Mouse (Mus musculus): ENCODE measurements around the gene Arhgdia. TPM values are rescaled to one million over a fixed set of nuclear protein-coding genes. Genes with fewer than 3 reads are reported as not detected.

Arhgdia gene
- 248 and 334 TPM in 2 replicates for total RNA-seq (2014; fragmentation: Nextera tagmentation)
- 96.3 and 154 TPM in 2 replicates for total RNA-seq (2017)

- ATAC-seq (replicated peaks; ENCODE audit: low FRiP score, low TSS enrichment, poor library complexity, severe bottlenecking), result peak; percentile 39
These were observed at the start of gene Arhgdia for GRCm38 (mm10) chr11:120581490-120582267. Gene Arhgdia, minus strand, starts transcription at chr11:120581624.

DNA sequence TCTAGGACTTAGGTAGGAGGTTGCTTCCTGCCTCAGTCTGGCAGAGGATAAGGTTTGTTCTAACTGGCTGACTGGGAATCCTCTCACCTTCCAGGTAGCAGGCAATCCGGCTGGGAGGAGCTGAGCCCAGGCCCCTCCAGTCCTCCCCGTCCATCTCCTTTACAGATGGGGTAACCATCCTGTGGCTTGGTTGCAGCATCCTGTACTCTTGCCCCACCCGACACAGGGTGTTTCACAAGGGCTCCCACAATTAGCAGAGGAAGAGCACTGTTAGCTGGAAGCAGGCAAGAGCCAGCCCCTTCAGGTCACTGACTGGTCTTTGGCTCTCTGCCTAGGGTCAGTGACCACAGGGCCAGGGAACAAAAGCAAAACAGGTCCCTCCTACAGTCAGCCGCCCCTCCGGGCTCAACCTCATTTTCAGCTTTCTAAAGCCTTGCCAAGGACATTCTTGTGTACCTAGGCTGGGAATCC lies 49.0 kb upstream of the Arhgdia start:
- ATAC-seq (replicated peaks; ENCODE audit: low FRiP score, low TSS enrichment, poor library complexity, severe bottlenecking), result no peak

DNA sequence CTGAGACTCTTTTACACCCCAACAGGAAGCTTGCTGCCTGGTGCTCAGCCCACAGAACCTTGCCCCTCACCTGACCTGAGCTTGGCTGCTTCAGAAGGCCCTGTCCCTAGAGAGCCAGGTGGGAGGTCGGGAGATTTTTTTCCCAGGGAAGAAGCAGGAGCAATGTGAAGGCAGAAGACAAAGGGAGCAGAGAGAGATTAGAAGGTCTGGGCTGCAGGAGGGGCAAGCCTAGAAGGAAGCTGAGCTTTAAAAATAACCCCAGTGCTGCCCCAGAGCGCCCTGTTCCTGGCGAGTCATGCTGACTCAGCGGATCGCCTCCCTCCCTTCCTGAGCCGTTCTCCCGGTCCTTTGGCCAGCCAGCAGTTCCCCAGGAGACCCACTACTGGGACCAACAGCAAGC lies 48.5 kb upstream of the Arhgdia start:
- no peak for ATAC-seq (replicated peaks; ENCODE audit: low FRiP score, low TSS enrichment, poor library complexity, severe bottlenecking)

DNA sequence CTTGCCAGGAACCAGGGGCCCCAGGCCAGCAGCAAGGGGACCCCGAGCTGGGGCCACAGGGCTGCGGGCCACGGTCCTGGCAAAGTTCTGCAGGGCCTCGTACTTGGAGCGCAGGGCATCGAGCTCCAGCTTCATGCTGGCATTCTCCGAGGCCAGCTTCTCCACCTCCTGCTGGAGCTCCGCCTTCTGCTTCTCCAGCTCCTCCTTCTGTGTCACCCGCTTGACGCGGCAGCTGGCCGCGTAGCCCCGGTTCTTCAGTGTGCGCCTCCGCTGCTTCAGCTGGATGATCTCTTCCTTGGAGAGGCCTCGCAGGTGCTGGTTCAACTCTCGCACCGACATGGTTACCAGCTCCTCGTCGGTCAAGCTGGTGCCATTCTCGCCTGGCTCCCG lies 47.9 kb upstream of the Arhgdia start:
- ATAC-seq (replicated peaks; ENCODE audit: low FRiP score, low TSS enrichment, poor library complexity, severe bottlenecking), result peak; percentile 48

DNA sequence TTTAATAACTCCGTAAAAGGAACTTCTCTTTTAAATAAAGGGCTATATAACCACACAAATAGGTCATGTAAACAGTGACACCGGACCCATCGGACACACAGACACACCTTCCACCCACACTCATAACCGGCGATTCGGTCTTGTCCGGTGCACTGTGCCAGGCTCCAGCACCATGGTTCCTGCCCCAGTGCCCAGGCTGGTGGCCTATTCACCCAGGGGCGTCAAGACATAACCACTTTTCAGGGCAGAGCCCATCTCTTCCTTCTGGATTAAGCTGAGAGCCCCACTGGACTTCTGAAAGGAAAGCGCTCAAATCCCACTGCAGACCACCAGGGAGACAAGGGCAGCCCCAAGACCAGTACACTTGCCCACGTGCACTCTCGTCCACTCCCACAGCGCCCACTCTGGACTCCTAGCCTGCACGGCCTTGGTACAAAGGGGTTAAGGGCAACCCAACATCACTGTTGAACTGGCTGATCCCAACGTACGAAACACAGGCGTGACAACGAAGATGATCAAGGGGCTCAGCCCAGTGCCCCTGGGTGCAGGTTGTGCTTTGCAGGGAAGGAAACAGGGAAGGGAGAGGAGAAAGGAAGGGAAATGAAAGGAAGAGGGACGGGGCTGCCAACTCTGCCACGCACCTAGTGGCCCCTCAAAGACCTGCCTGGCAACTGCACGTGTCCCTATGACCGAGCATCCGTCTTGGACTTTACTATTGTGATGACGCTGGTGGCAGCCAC lies 47.3 kb upstream of the Arhgdia start:
- ATAC-seq (replicated peaks; ENCODE audit: low FRiP score, low TSS enrichment, poor library complexity, severe bottlenecking), result no peak

DNA sequence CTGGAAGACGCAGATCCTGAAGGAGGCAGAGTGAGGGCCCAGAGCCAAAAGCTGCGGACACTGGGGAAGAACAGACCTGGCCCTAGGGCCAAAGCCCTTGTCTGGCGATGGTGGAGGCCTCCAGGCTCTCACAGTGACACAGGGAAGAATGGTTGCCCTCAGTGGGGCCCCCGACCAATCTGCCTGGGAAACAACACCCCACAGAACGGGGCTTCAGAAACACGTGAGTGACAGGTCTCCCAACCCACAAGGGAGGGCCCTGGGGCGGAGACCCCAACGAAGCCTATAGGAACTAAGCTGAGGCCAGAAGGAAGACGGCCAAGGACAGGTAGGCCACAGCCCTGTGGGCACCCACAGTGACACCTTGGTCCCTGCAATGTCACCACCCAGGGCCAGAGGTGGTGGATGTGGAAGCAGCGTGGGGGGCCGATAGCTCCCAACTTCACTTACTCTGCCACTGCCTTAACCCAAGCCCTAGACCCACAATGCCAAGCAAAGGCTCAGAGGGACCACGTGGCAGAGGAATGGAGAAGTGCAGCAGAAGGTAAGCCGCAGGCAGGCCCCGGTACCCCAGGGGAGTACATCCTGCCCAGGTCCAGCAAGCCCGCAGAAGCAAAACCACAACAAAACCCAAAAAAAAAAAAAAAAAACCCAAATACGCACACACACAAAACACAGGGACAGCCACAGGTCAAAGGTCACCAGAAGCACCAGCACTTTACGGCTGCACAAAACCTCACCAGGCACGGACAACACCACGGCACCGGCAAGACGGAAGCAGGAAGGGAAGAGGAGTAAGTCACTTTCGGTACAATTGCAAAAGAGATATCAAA lies 46.3 kb upstream of the Arhgdia start:
- no peak for ATAC-seq (replicated peaks; ENCODE audit: low FRiP score, low TSS enrichment, poor library complexity, severe bottlenecking)

GRCm38 (mm10) chr11:120626785-120627467 lies 45.5 kb upstream of the Arhgdia start:
- no peak for ATAC-seq (replicated peaks; ENCODE audit: low FRiP score, low TSS enrichment, poor library complexity, severe bottlenecking)

DNA sequence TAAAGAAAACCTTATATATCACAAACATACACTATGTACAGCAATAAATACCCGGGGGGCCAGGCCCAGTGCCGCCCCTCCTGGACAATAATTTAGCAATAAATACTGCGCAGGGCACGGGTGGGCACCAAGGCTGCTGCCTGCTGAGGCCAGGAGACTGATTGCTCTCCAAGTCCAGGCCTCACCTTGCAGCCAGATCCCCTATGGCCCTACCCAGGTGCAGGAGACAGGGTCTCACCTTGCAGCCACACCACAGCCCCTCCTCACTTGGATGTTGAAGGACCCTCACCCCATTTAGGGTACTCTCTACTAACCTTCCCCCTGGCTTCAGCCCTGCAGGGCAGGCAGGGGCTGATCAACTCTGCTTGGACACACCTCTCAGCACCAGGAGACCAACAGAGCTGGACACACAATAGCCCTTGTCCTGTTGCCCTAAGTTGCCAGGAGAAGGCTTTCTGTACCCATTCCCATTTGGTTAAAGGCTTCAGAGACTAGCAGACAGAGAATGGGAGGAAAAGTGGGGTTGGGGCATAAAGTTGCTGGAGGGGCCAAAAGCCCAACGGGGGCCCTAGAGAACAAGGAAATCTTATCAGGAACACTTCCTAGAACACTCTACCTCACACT lies 43.8 kb upstream of the Arhgdia start, which contains the start of gene Sirt7:
Gene Sirt7, minus strand, starts transcription at position 89 of the 624 bp plus-strand sequence.
- ATAC-seq (replicated peaks; ENCODE audit: low FRiP score, low TSS enrichment, poor library complexity, severe bottlenecking), result no peak

- peak; percentile 50 for ATAC-seq (replicated peaks; ENCODE audit: low FRiP score, low TSS enrichment, poor library complexity, severe bottlenecking)
These were observed 43.3 kb upstream of the Arhgdia start for GRCm38 (mm10) chr11:120624680-120625111.

GRCm38 (mm10) chr11:120623961-120624679 lies 42.7 kb upstream of the Arhgdia start:
- ATAC-seq (replicated peaks; ENCODE audit: low FRiP score, low TSS enrichment, poor library complexity, severe bottlenecking), result 0 out of 2 replicates have a peak, but pooled peaks have one; percentile 33

- no peak for ATAC-seq (replicated peaks; ENCODE audit: low FRiP score, low TSS enrichment, poor library complexity, severe bottlenecking)
These were observed 41.4 kb upstream of the Arhgdia start for GRCm38 (mm10) chr11:120622805-120623204.

DNA sequence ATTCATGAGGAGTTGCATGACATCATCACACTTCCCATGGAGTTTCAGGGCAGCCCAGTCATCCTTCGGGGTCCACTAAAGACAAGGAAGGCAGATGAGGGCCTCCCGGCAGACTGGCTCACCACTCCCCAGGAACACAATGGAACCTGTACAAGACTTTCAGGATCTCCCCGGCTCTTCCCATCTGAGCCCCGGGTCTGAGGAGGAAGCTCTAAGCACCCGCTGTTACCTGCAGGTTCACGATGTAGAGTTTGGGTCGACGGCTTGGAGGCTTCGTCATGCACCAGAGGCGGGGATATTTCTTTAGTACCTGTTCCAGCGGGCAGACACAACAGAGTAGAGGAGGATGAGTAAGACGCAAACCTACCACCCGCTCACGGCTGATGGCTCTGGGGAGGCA lies 38.8 kb upstream of the Arhgdia start:
- ATAC-seq (replicated peaks; ENCODE audit: low FRiP score, low TSS enrichment, poor library complexity, severe bottlenecking), result no peak

- ATAC-seq (replicated peaks; ENCODE audit: low FRiP score, low TSS enrichment, poor library complexity, severe bottlenecking), result no peak
These were observed 37.5 kb upstream of the Arhgdia start for GRCm38 (mm10) chr11:120618619-120619535.

- ATAC-seq (replicated peaks; ENCODE audit: low FRiP score, low TSS enrichment, poor library complexity, severe bottlenecking), result peak; percentile 84
These were observed 36.2 kb upstream of the Arhgdia start, which contains the start of gene Pcyt2 for GRCm38 (mm10) chr11:120617519-120618112. Gene Pcyt2, minus strand, starts transcription at chr11:120617936.

GRCm38 (mm10) chr11:120616617-120617294 lies 35.3 kb upstream of the Arhgdia start:
- ATAC-seq (replicated peaks; ENCODE audit: low FRiP score, low TSS enrichment, poor library complexity, severe bottlenecking), result peak; percentile 27

DNA sequence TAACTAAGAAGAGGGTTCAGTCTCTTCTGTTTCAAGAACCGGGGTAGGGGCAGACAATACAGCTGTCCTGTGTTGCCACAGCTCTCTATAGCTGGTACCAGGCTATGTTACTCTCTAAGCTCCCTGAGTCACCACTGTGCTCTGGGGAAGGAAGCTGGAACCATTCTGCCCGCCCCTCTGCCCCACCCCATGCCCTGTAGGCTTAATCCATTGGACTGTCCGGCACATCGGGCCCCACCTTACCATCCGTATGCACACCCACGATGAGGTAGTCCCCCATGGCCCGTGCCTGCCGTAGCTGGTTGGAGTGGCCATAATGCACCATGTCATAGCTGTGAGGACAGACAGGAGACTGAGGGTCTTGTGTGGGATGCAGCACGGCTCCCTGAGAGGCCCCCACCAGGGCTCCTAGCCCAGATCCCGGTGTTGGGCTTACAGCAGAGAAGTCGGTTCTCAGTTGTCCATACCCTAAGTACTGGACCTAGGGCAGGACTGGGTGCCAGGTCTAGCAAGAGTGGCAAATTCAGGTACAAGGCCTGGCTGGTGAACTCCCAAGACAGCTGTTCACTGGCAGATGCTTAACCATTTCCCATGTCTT lies 34.3 kb upstream of the Arhgdia start:
- ATAC-seq (replicated peaks; ENCODE audit: low FRiP score, low TSS enrichment, poor library complexity, severe bottlenecking), result no peak
